Mouse (Mus musculus) spleen, adult 2 months (tissue): ENCODE measurements around the gene Pepd.

Experiments
- CTCF ChIP-seq: fragments of 200-500 bp; IDR thresholded peaks from 2 replicates; pipeline ENCODE4 v1.5.1; 2011; ENCODE audit warnings: mild to moderate bottlenecking, inconsistent platforms; ENCODE audit not compliant: insufficient read depth, insufficient read length, insufficient replicate concordance; ENCODE audit errors: extremely low read depth
- POLR2A ChIP-seq: fragments of 200-500 bp; IDR thresholded peaks from 2 replicates; pipeline ENCODE4 v1.6.1; 2011; ENCODE audit warnings: low read depth, low read length, inconsistent platforms

DNA sequence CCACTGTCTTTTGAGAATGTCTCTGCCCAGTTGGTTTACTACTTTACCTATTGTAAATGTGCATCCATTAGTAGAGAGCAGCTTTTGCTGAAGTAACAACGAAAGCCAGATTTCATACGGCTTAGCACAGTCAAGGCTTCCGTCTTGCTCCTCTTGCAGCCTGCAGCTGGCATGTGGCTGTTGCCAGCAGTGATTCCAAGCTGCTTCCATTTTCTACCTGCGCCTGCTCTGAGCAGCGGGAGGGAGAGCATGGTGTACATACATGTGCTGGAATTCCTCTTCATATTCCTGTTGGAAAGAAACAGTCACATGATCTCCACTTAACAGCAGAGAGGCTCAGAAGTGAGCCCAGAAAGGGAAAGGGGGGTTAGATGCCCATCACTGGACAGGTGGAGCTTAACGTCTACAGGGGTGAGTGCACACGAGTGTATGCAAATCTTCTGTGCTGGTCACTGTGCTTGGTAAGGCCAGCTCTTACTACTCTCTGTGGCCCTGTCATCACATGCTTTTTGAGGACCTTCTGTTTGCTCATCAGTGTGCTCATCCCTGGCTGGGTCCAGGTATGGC lies 91.1 kb downstream of the Pepd start:
- TF ChIP-seq CTCF = no peak
- TF ChIP-seq POLR2A = no peak
